Mouse (Mus musculus): ENCODE data around the gene Adamts6. TPM values are rescaled to one million over a fixed set of nuclear protein-coding genes. Genes with fewer than 3 reads are reported as not detected.

Adamts6 gene
- polyA plus RNA-seq, 1 experiment from 2014 or later: 1.8 TPM

GRCm38 (mm10) chr13:104329336-104329735 is 41.7 kb downstream of the Adamts6 start:
- no peaks in the 10 kb centered on the region for H3K27me3 ChIP-seq (replicated peaks; ENCODE audit: control insufficient read depth, insufficient read depth, low read length)
- no peak for ATAC-seq
- no peak overlapping the region for H3K27ac ChIP-seq (ENCODE audit: low read length)
- no peaks in the 10 kb centered on the region for H3K9me3 ChIP-seq (ENCODE audit: control insufficient read depth, low read length)
- H3K36me3 ChIP-seq (ENCODE audit: control insufficient read depth, insufficient read depth): no peaks in the 10 kb centered on the region
- no peak overlapping the region for H3K9ac ChIP-seq (replicated peaks; ENCODE audit: low read depth, low read length)
- H3K4me1 ChIP-seq (replicated peaks; ENCODE audit: control insufficient read depth, insufficient read depth, low read length): 0 out of 2 replicates have a peak, but pooled peaks cover 2% of the 10 kb centered on the region
- H3K4me2 ChIP-seq (ENCODE audit: low read length): no peak overlapping the region
- H3K4me3 ChIP-seq (replicated peaks; ENCODE audit: low read length): no peak overlapping the region
- WGBS: 94% methylated on average over 3 of the region's 3 CpGs

- no peak overlapping the region for H3K9ac ChIP-seq (replicated peaks; ENCODE audit: low read depth, low read length)
- H3K4me3 ChIP-seq (replicated peaks; ENCODE audit: low read length): no peak overlapping the region
- H3K9me3 ChIP-seq (ENCODE audit: control insufficient read depth, low read length): no peaks in the 10 kb centered on the region
- ATAC-seq: no peak
- H3K27ac ChIP-seq (ENCODE audit: low read length): no peak overlapping the region
- H3K4me2 ChIP-seq (ENCODE audit: low read length): no peak overlapping the region
- 68% methylated on average over 2 of the region's 2 CpGs for WGBS
- H3K27me3 ChIP-seq (replicated peaks; ENCODE audit: control insufficient read depth, insufficient read depth, low read length): no peaks in the 10 kb centered on the region
- H3K36me3 ChIP-seq (ENCODE audit: control insufficient read depth, insufficient read depth): no peaks in the 10 kb centered on the region
- 0 out of 2 replicates have a peak, but pooled peaks cover 2% of the 10 kb centered on the region for H3K4me1 ChIP-seq (replicated peaks; ENCODE audit: control insufficient read depth, insufficient read depth, low read length)
Measured at GRCm38 (mm10) chr13:104329742-104330141, 42.1 kb downstream of the Adamts6 start.

DNA sequence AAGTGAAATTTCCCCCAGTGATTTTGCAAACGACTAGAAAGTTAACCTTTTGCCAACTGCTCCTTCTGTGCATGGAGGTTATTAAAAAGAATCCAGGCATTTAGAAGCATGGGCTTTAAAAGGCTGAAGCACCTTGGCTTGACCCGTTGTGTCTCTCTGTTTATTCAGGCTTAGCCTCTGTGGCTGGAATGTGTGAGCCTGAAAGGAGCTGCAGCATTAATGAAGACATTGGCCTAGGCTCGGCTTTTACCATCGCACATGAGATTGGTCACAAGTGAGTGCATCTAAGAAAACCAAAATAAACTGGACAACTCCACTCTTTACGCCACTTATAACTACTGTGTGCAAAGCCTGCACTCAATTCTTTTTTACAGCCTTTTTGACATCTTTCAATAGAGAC is 65.0 kb downstream of the Adamts6 start:
- no peak overlapping the region for H3K27ac ChIP-seq (ENCODE audit: low read length)
- no peak for ATAC-seq
- H3K4me3 ChIP-seq (replicated peaks; ENCODE audit: low read length): no peak overlapping the region
- no peak overlapping the region for H3K4me2 ChIP-seq (ENCODE audit: low read length)
- H3K36me3 ChIP-seq (ENCODE audit: control insufficient read depth, insufficient read depth): 0 out of 2 replicates have a peak, but pooled peaks cover 2% of the 10 kb centered on the region
- 49% methylated on average over 5 of the region's 5 CpGs for WGBS
- no peaks in the 10 kb centered on the region for H3K27me3 ChIP-seq (replicated peaks; ENCODE audit: control insufficient read depth, insufficient read depth, low read length)
- no peak overlapping the region for H3K9ac ChIP-seq (replicated peaks; ENCODE audit: low read depth, low read length)
- H3K4me1 ChIP-seq (replicated peaks; ENCODE audit: control insufficient read depth, insufficient read depth, low read length): no peaks in the 10 kb centered on the region
- H3K9me3 ChIP-seq (ENCODE audit: control insufficient read depth, low read length): no peaks in the 10 kb centered on the region

GRCm38 (mm10) chr13:104393427-104394356 is 106.1 kb downstream of the Adamts6 start:
- H3K9me3 ChIP-seq (ENCODE audit: control insufficient read depth, low read length): no peaks in the 10 kb centered on the region
- H3K4me3 ChIP-seq (replicated peaks; ENCODE audit: low read length): no peak overlapping the region
- no peak overlapping the region for H3K9ac ChIP-seq (replicated peaks; ENCODE audit: low read depth, low read length)
- H3K27ac ChIP-seq (ENCODE audit: low read length): no peak overlapping the region
- H3K36me3 ChIP-seq (ENCODE audit: control insufficient read depth, insufficient read depth): no peaks in the 10 kb centered on the region
- H3K4me1 ChIP-seq (replicated peaks; ENCODE audit: control insufficient read depth, insufficient read depth, low read length): peaks cover 5% of the 10 kb centered on the region
- no peaks in the 10 kb centered on the region for H3K27me3 ChIP-seq (replicated peaks; ENCODE audit: control insufficient read depth, insufficient read depth, low read length)
- 58% methylated on average over 8 of the region's 8 CpGs for WGBS
- peak; percentile 88 for ATAC-seq
- no peak overlapping the region for H3K4me2 ChIP-seq (ENCODE audit: low read length)

- H3K9ac ChIP-seq (replicated peaks; ENCODE audit: low read depth, low read length): no peak overlapping the region
- H3K4me2 ChIP-seq (ENCODE audit: low read length): no peak overlapping the region
- 41% methylated on average over 8 of the region's 8 CpGs for WGBS
- no peaks in the 10 kb centered on the region for H3K27me3 ChIP-seq (replicated peaks; ENCODE audit: control insufficient read depth, insufficient read depth, low read length)
- H3K27ac ChIP-seq (ENCODE audit: low read length): no peak overlapping the region
- no peak for ATAC-seq
- H3K9me3 ChIP-seq (ENCODE audit: control insufficient read depth, low read length): no peaks in the 10 kb centered on the region
- peaks cover 5% of the 10 kb centered on the region for H3K4me1 ChIP-seq (replicated peaks; ENCODE audit: control insufficient read depth, insufficient read depth, low read length)
- no peaks in the 10 kb centered on the region for H3K36me3 ChIP-seq (ENCODE audit: control insufficient read depth, insufficient read depth)
- H3K4me3 ChIP-seq (replicated peaks; ENCODE audit: low read length): no peak overlapping the region
Measured at GRCm38 (mm10) chr13:104397814-104398213, 110.2 kb downstream of the Adamts6 start.

DNA sequence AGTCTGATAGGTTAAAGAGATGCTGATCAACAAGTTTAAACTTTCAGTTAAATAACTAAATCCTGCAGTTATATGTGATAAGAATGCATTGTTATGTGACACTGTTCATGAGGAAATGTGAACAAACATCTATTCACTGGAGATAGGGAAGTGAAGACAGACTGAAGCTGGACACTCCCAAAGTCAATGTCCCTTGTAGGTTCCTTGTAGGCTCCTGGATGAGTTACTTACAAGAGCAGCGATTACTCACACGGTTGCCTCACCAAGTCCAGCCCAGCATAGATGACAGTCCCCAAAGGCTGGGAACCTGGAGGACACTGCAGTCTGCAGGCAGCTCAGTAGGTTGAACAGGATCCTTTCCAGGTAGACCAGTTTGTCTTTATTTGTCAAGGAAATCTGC is 145.1 kb downstream of the Adamts6 start:
- no peak for ATAC-seq
- Histone ChIP-seq H3K4me3 (replicated peaks; ENCODE audit: low read length) (no peak overlapping the region), H3K4me2 (ENCODE audit: low read length) (no peak overlapping the region), H3K9me3 (ENCODE audit: control insufficient read depth, low read length) (no peaks in the 10 kb centered on the region), H3K36me3 (ENCODE audit: control insufficient read depth, insufficient read depth) (no peaks in the 10 kb centered on the region), H3K27ac (ENCODE audit: low read length) (no peak overlapping the region), H3K27me3 (replicated peaks; ENCODE audit: control insufficient read depth, insufficient read depth, low read length) (no peaks in the 10 kb centered on the region), H3K9ac (replicated peaks; ENCODE audit: low read depth, low read length) (no peak overlapping the region), H3K4me1 (replicated peaks; ENCODE audit: control insufficient read depth, insufficient read depth, low read length) (no peaks in the 10 kb centered on the region)
- WGBS: 95% methylated on average over 2 of the region's 2 CpGs

DNA sequence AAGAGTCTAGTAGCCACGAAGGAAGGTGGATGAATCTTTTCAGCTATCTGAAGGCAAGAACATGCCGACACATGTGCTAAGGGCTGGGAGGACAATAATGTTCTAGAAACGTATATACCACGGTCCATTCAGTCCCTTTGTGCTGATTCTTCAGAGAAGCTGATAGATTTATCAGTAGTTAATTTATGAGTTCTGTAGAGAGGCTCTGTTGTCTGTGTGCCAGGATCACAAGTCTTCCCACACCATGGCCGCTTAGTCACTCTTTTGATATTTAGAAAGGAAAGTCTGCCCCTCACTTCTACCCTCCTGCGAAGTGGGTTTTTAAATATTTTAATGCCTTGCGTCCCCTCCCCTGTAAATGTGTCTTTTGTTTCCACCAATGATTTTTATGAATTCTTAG is 154.9 kb downstream of the Adamts6 start:
- ATAC-seq: no peak
- Histone ChIP-seq H3K27me3 (replicated peaks; ENCODE audit: control insufficient read depth, insufficient read depth, low read length) (no peaks in the 10 kb centered on the region), H3K9ac (replicated peaks; ENCODE audit: low read depth, low read length) (no peak overlapping the region), H3K36me3 (ENCODE audit: control insufficient read depth, insufficient read depth) (no peaks in the 10 kb centered on the region), H3K9me3 (ENCODE audit: control insufficient read depth, low read length) (no peaks in the 10 kb centered on the region), H3K4me3 (replicated peaks; ENCODE audit: low read length) (no peak overlapping the region), H3K27ac (ENCODE audit: low read length) (no peak overlapping the region), H3K4me1 (replicated peaks; ENCODE audit: control insufficient read depth, insufficient read depth, low read length) (no peaks in the 10 kb centered on the region), H3K4me2 (ENCODE audit: low read length) (no peak overlapping the region)
- WGBS: 93% methylated on average over 7 of the region's 7 CpGs

DNA sequence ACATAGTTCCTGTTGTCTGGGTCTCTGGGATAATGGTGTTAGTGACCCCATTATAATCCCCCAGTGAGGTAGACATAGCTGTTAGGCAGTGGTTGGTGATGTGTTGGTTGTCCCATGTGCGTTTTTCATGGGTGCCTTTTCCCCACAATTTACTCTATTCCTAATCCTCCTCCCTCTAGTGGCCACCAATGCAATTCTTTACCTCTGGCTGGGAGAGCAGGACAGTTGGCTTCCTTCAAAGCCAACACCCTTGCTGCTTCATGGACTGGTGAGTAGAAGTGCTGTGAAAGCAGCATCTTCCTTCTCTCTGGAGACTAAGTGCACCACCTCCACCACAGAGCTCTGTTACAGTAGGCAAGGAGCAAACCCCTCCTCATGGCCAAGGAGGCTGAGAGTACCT is 157.8 kb downstream of the Adamts6 start:
- Histone ChIP-seq H3K4me1 (replicated peaks; ENCODE audit: control insufficient read depth, insufficient read depth, low read length) (no peaks in the 10 kb centered on the region), H3K9ac (replicated peaks; ENCODE audit: low read depth, low read length) (no peak overlapping the region), H3K9me3 (ENCODE audit: control insufficient read depth, low read length) (no peaks in the 10 kb centered on the region), H3K27me3 (replicated peaks; ENCODE audit: control insufficient read depth, insufficient read depth, low read length) (no peaks in the 10 kb centered on the region), H3K4me2 (ENCODE audit: low read length) (no peak overlapping the region), H3K4me3 (replicated peaks; ENCODE audit: low read length) (no peak overlapping the region), H3K27ac (ENCODE audit: low read length) (no peak overlapping the region), H3K36me3 (ENCODE audit: control insufficient read depth, insufficient read depth) (no peaks in the 10 kb centered on the region)
- no peak for ATAC-seq
- WGBS: 70% methylated on average over 1 of the region's 1 CpGs

DNA sequence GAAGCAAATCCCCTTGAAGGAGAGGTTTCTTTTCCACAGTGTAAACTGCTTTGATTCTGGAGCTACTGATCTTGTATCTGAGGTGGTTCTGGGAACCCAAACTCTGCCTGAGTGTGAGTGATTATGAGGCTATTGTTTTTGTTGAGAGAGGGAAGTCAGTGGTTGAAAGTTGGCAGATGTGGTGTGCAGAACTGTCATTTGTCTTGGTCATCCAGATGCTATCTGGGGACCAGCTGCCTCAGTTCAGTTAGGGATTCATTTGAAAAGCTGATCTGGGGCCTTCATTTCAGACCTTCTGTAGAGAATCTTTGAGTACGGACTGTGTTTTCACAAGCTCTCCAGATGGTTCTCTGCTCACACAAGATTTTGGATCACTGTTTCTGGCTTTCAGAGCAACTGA is 159.3 kb downstream of the Adamts6 start:
- Histone ChIP-seq H3K9me3 (ENCODE audit: control insufficient read depth, low read length) (no peaks in the 10 kb centered on the region), H3K27me3 (replicated peaks; ENCODE audit: control insufficient read depth, insufficient read depth, low read length) (no peaks in the 10 kb centered on the region), H3K4me3 (replicated peaks; ENCODE audit: low read length) (no peak overlapping the region), H3K4me1 (replicated peaks; ENCODE audit: control insufficient read depth, insufficient read depth, low read length) (no peaks in the 10 kb centered on the region), H3K36me3 (ENCODE audit: control insufficient read depth, insufficient read depth) (no peaks in the 10 kb centered on the region), H3K9ac (replicated peaks; ENCODE audit: low read depth, low read length) (no peak overlapping the region), H3K27ac (ENCODE audit: low read length) (no peak overlapping the region), H3K4me2 (ENCODE audit: low read length) (no peak overlapping the region)
- ATAC-seq: no peak
- 83% methylated on average over 1 of the region's 1 CpGs for WGBS

Data from forebrain, embryonic 16.5 days (tissue).